Mouse (Mus musculus): Measurements from ENCODE around the gene Nt5c2. TPM values are rescaled to one million over a fixed set of nuclear protein-coding genes. Genes with fewer than 3 reads are reported as not detected.

Gene Nt5c2
- total and polyA plus RNA-seq, 3 experiments, result 17.0 to 158 (median 148) TPM

GRCm38 (mm10) chr19:46871651-46872050 lies 143.3 kb downstream of the Nt5c2 start:
- Histone ChIP-seq H3K36me3 (replicated peaks) (peaks cover 94% of the 10 kb centered on the region), H3K4me3 (ENCODE audit: low read depth, low read length) (no peak overlapping the region), H3K27me3 (ENCODE audit: insufficient read depth, low read length) (no peaks in the 10 kb centered on the region), H3K9me3 (replicated peaks) (no peaks in the 10 kb centered on the region), H3K4me1 (ENCODE audit: insufficient read depth, low read depth, low read length) (peaks cover 38% of the 10 kb centered on the region)
- TF ChIP-seq GATA1 (IDR thresholded peaks at IDR 0.05; ENCODE audit: borderline replicate concordance, low read length), result no peak
- no peak for TF ChIP-seq TAL1 (conservative IDR thresholded peaks at IDR 0.05; ENCODE audit: low read depth, low read length)
- no peak for TF ChIP-seq CTCF (IDR thresholded peaks at IDR 0.05; ENCODE audit: low read depth, low read length)
- no peak for TF ChIP-seq GATA2 (IDR thresholded peaks at IDR 0.05; ENCODE audit: borderline replicate concordance, low read depth, low read length)
- no peak for TF ChIP-seq POLR2AphosphoS5 (IDR thresholded peaks at IDR 0.05; ENCODE audit: insufficient replicate concordance, low read depth, low read length)
- no peak for DNase-seq (ENCODE audit: low spot score)
- ATAC-seq (ENCODE audit: extremely low read depth, insufficient number of reproducible peaks, low FRiP score, poor library complexity, severe bottlenecking), result no peak

GRCm38 (mm10) chr19:46871096-46871495 lies 143.9 kb downstream of the Nt5c2 start:
- H3K36me3 ChIP-seq (replicated peaks), result peaks cover 94% of the 10 kb centered on the region
- H3K9me3 ChIP-seq (replicated peaks), result no peaks in the 10 kb centered on the region
- no peaks in the 10 kb centered on the region for H3K27me3 ChIP-seq (ENCODE audit: insufficient read depth, low read length)
- ATAC-seq (ENCODE audit: extremely low read depth, insufficient number of reproducible peaks, low FRiP score, poor library complexity, severe bottlenecking), result no peak
- no peak for TF ChIP-seq GATA1 (IDR thresholded peaks at IDR 0.05; ENCODE audit: borderline replicate concordance, low read length)
- no peak for TF ChIP-seq GATA2 (IDR thresholded peaks at IDR 0.05; ENCODE audit: borderline replicate concordance, low read depth, low read length)
- TF ChIP-seq CTCF (IDR thresholded peaks at IDR 0.05; ENCODE audit: low read depth, low read length), result no peak
- no peak for TF ChIP-seq TAL1 (conservative IDR thresholded peaks at IDR 0.05; ENCODE audit: low read depth, low read length)
- TF ChIP-seq POLR2AphosphoS5 (IDR thresholded peaks at IDR 0.05; ENCODE audit: insufficient replicate concordance, low read depth, low read length), result no peak
- no peak for DNase-seq (ENCODE audit: low spot score)
- H3K4me1 ChIP-seq (ENCODE audit: insufficient read depth, low read depth, low read length), result peaks cover 43% of the 10 kb centered on the region
- no peak overlapping the region for H3K4me3 ChIP-seq (ENCODE audit: low read depth, low read length)

GRCm38 (mm10) chr19:46869526-46869925 lies 145.4 kb downstream of the Nt5c2 start:
- TF ChIP-seq GATA1 (IDR thresholded peaks at IDR 0.05; ENCODE audit: borderline replicate concordance, low read length) (no peak), CTCF (IDR thresholded peaks at IDR 0.05; ENCODE audit: low read depth, low read length) (peak; percentile 50)
- H3K9me3 ChIP-seq (replicated peaks), result no peaks in the 10 kb centered on the region
- ATAC-seq (ENCODE audit: extremely low read depth, insufficient number of reproducible peaks, low FRiP score, poor library complexity, severe bottlenecking) (no peak), DNase-seq (ENCODE audit: low spot score) (peak; percentile 67)
- H3K36me3 ChIP-seq (replicated peaks), result peaks cover 88% of the 10 kb centered on the region
- peaks cover 53% of the 10 kb centered on the region for H3K4me1 ChIP-seq (ENCODE audit: insufficient read depth, low read depth, low read length)
- no peak overlapping the region for H3K4me3 ChIP-seq (ENCODE audit: low read depth, low read length)
- H3K27me3 ChIP-seq (ENCODE audit: insufficient read depth, low read length), result no peaks in the 10 kb centered on the region

- ATAC-seq (ENCODE audit: extremely low read depth, insufficient number of reproducible peaks, low FRiP score, poor library complexity, severe bottlenecking) (no peak), DNase-seq (ENCODE audit: low spot score) (no peak)
- H3K4me3 ChIP-seq (ENCODE audit: low read depth, low read length), result no peak overlapping the region
- TF ChIP-seq TAL1 (conservative IDR thresholded peaks at IDR 0.05; ENCODE audit: low read depth, low read length), result no peak
- TF ChIP-seq CTCF (IDR thresholded peaks at IDR 0.05; ENCODE audit: low read depth, low read length), result no peak
- no peak for TF ChIP-seq POLR2AphosphoS5 (IDR thresholded peaks at IDR 0.05; ENCODE audit: insufficient replicate concordance, low read depth, low read length)
- TF ChIP-seq GATA1 (IDR thresholded peaks at IDR 0.05; ENCODE audit: borderline replicate concordance, low read length), result no peak
- TF ChIP-seq GATA2 (IDR thresholded peaks at IDR 0.05; ENCODE audit: borderline replicate concordance, low read depth, low read length), result no peak
- peaks cover 56% of the 10 kb centered on the region for H3K4me1 ChIP-seq (ENCODE audit: insufficient read depth, low read depth, low read length)
- H3K27me3 ChIP-seq (ENCODE audit: insufficient read depth, low read length), result no peaks in the 10 kb centered on the region
- H3K36me3 ChIP-seq (replicated peaks), result peaks cover 84% of the 10 kb centered on the region
- H3K9me3 ChIP-seq (replicated peaks), result no peaks in the 10 kb centered on the region
Observed at GRCm38 (mm10) chr19:46869049-46869448, 145.9 kb downstream of the Nt5c2 start.

GRCm38 (mm10) chr19:46865381-46865780 lies 149.6 kb downstream of the Nt5c2 start:
- DNase-seq (ENCODE audit: low spot score) (no peak), ATAC-seq (ENCODE audit: extremely low read depth, insufficient number of reproducible peaks, low FRiP score, poor library complexity, severe bottlenecking) (0 out of 2 replicates have a peak, but pooled peaks have one; percentile 2)
- Histone ChIP-seq H3K9me3 (replicated peaks) (no peaks in the 10 kb centered on the region), H3K4me3 (ENCODE audit: low read depth, low read length) (peak overlapping the region; percentile 51; the same call in 1 of the 2 replicates), H3K36me3 (replicated peaks) (peaks cover 70% of the 10 kb centered on the region), H3K4me1 (ENCODE audit: insufficient read depth, low read depth, low read length) (peaks cover 87% of the 10 kb centered on the region), H3K27me3 (ENCODE audit: insufficient read depth, low read length) (no peaks in the 10 kb centered on the region)
- no peak for TF ChIP-seq GATA1 (IDR thresholded peaks at IDR 0.05; ENCODE audit: borderline replicate concordance, low read length)
- no peak for TF ChIP-seq POLR2AphosphoS5 (IDR thresholded peaks at IDR 0.05; ENCODE audit: insufficient replicate concordance, low read depth, low read length)
- TF ChIP-seq GATA2 (IDR thresholded peaks at IDR 0.05; ENCODE audit: borderline replicate concordance, low read depth, low read length), result no peak
- no peak for TF ChIP-seq TAL1 (conservative IDR thresholded peaks at IDR 0.05; ENCODE audit: low read depth, low read length)
- no peak for TF ChIP-seq CTCF (IDR thresholded peaks at IDR 0.05; ENCODE audit: low read depth, low read length)

GRCm38 (mm10) chr19:46864731-46865331 lies 150.1 kb downstream of the Nt5c2 start:
- Histone ChIP-seq H3K4me3 (ENCODE audit: low read depth, low read length) (peak overlapping the region; percentile 51; the same call in 1 of the 2 replicates), H3K36me3 (replicated peaks) (peaks cover 70% of the 10 kb centered on the region), H3K27me3 (ENCODE audit: insufficient read depth, low read length) (no peaks in the 10 kb centered on the region), H3K4me1 (ENCODE audit: insufficient read depth, low read depth, low read length) (peaks cover 89% of the 10 kb centered on the region), H3K9me3 (replicated peaks) (no peaks in the 10 kb centered on the region)
- peak; percentile 77 for ATAC-seq (ENCODE audit: extremely low read depth, insufficient number of reproducible peaks, low FRiP score, poor library complexity, severe bottlenecking)
- peak; percentile 67 for DNase-seq (ENCODE audit: low spot score)
- TF ChIP-seq TAL1 (conservative IDR thresholded peaks at IDR 0.05; ENCODE audit: low read depth, low read length), result peak; percentile 98
- no peak for TF ChIP-seq POLR2AphosphoS5 (IDR thresholded peaks at IDR 0.05; ENCODE audit: insufficient replicate concordance, low read depth, low read length)
- no peak for TF ChIP-seq CTCF (IDR thresholded peaks at IDR 0.05; ENCODE audit: low read depth, low read length)
- peak; percentile 52; the same call in 1 of the 2 replicates for TF ChIP-seq GATA2 (IDR thresholded peaks at IDR 0.05; ENCODE audit: borderline replicate concordance, low read depth, low read length)
